Mouse (Mus musculus) C2C12 (cell line): ENCODE measurements at regions not wholly inside any gene's neighbourhood (a gene's known extent, or its start where the extent isn't known, plus 50 kb on each side); places are given as distances from the start of the nearest gene placed in this dataset.
"Not testable (repeated sequence)": the region's sequence is repeated elsewhere in the genome, so short reads cannot be mapped to it uniquely, and the experiment has no call there.

Experiments
- H3K27me3 ChIP-seq: one replicate; pipeline ENCODE4 v1.6.1; 2011; ENCODE audit not compliant: control insufficient read depth, insufficient read depth, insufficient read length
- H3K36me3 ChIP-seq: one replicate; pipeline ENCODE4 v1.6.1; 2011; ENCODE audit not compliant: control insufficient read depth, insufficient read depth
- H3K4me3 ChIP-seq: one replicate; pipeline ENCODE4 v1.5.1; 2011; ENCODE audit warnings: mild to moderate bottlenecking, control low read depth; ENCODE audit not compliant: poor library complexity, insufficient read depth, severe bottlenecking
- H3K79me2 ChIP-seq: one replicate; pipeline ENCODE4 v1.6.1; 2011; ENCODE audit not compliant: control insufficient read depth, insufficient read depth
- H3K79me3 ChIP-seq: one replicate; pipeline ENCODE4 v1.6.1; 2011; ENCODE audit warnings: low read depth, control low read depth
- H3ac ChIP-seq: one replicate; pipeline ENCODE3; 2011; ENCODE audit warnings: low read depth; ENCODE audit not compliant: control insufficient read depth, insufficient read length
- CEBPB ChIP-seq: IDR thresholded peaks from one replicate; pipeline ENCODE4 v1.6.1; 2011; ENCODE audit warnings: low read depth, mild to moderate bottlenecking, control low read depth, moderate library complexity
- CTCF ChIP-seq: IDR thresholded peaks from one replicate; pipeline ENCODE4 v1.5.1; 2011; ENCODE audit not compliant: control insufficient read depth, insufficient read depth, insufficient read length
- FOSL1 ChIP-seq: IDR thresholded peaks from one replicate; pipeline ENCODE4 v1.8.0; 2011; ENCODE audit warnings: mild to moderate bottlenecking, low read length; ENCODE audit not compliant: poor library complexity, insufficient read depth, severe bottlenecking
- MAX ChIP-seq: IDR thresholded peaks from one replicate; pipeline ENCODE4 v1.6.1; 2011; ENCODE audit warnings: mild to moderate bottlenecking, control low read depth
- MYOD1 ChIP-seq: IDR thresholded peaks from one replicate; pipeline ENCODE4 v1.6.1; 2011; ENCODE audit warnings: low read depth; ENCODE audit not compliant: control insufficient read depth, insufficient read length
- MYOG ChIP-seq: IDR thresholded peaks from one replicate; pipeline ENCODE4 v1.6.1; 2011; ENCODE audit not compliant: control insufficient read depth, insufficient read length; ENCODE audit errors: extremely low read depth
- USF1 ChIP-seq: IDR thresholded peaks from one replicate; pipeline ENCODE4 v1.6.1; 2011; ENCODE audit warnings: low read depth, mild to moderate bottlenecking, control low read depth, moderate library complexity

- no peaks in the 10 kb centered on the region for H3K79me3 ChIP-seq
- no peak for TF ChIP-seq MYOD1
- no peak for TF ChIP-seq CEBPB
- TF ChIP-seq USF1: no peak
- no peak for TF ChIP-seq FOSL1
- H3ac ChIP-seq: no peak overlapping the region
- no peaks in the 10 kb centered on the region for H3K79me2 ChIP-seq
- H3K27me3 ChIP-seq: no peaks in the 10 kb centered on the region
- H3K4me3 ChIP-seq: no peak overlapping the region
- no peaks in the 10 kb centered on the region for H3K36me3 ChIP-seq
Observed at GRCm38 (mm10) chr17:83972026-83972425, 124.3 kb upstream of the Haao start.

GRCm38 (mm10) chr17:83969407-83969826, 121.7 kb upstream of the Haao start:
- no peaks in the 10 kb centered on the region for H3K36me3 ChIP-seq
- H3K79me3 ChIP-seq: no peaks in the 10 kb centered on the region
- no peak overlapping the region for H3ac ChIP-seq
- no peaks in the 10 kb centered on the region for H3K27me3 ChIP-seq
- TF ChIP-seq MYOG: no peak
- TF ChIP-seq MAX: no peak
- TF ChIP-seq CEBPB: no peak
- TF ChIP-seq FOSL1: no peak
- TF ChIP-seq MYOD1: no peak
- TF ChIP-seq CTCF: no peak
- no peak for TF ChIP-seq USF1
- H3K4me3 ChIP-seq: no peak overlapping the region
- no peaks in the 10 kb centered on the region for H3K79me2 ChIP-seq

GRCm38 (mm10) chr17:83968124-83968523, 120.4 kb upstream of the Haao start:
- not testable (repeated sequence) for H3K27me3 ChIP-seq, H3ac ChIP-seq

GRCm38 (mm10) chr17:83967007-83967406, 119.2 kb upstream of the Haao start:
- Histone ChIP-seq H3K79me3 (no peaks in the 10 kb centered on the region), H3K4me3 (no peak overlapping the region), H3K79me2 (no peaks in the 10 kb centered on the region), H3K36me3 (no peaks in the 10 kb centered on the region), H3ac (no peak overlapping the region), H3K27me3 (no peaks in the 10 kb centered on the region)
- TF ChIP-seq CEBPB (no peak), MYOG (no peak), MAX (no peak), FOSL1 (no peak), USF1 (no peak), MYOD1 (no peak), CTCF (no peak)

More at GRCm38 (mm10) chr17:83968124-83968523, 120.4 kb upstream of the Haao start:
- not testable (repeated sequence) for H3K79me3 ChIP-seq, H3K4me3 ChIP-seq, H3K79me2 ChIP-seq, H3K36me3 ChIP-seq

GRCm38 (mm10) chr17:83964454-83965211, 116.9 kb upstream of the Haao start:
- H3K79me2 ChIP-seq: no peaks in the 10 kb centered on the region
- no peaks in the 10 kb centered on the region for H3K79me3 ChIP-seq
- H3K27me3 ChIP-seq: no peaks in the 10 kb centered on the region
- TF ChIP-seq MYOD1 (no peak), FOSL1 (no peak), USF1 (no peak), CEBPB (no peak), MYOG (no peak), CTCF (no peak)
- no peak overlapping the region for H3ac ChIP-seq
- no peak overlapping the region for H3K4me3 ChIP-seq
- H3K36me3 ChIP-seq: no peaks in the 10 kb centered on the region

GRCm38 (mm10) chr17:83963561-83963960, 115.8 kb upstream of the Haao start:
- TF ChIP-seq USF1 (no peak), MYOG (no peak), CEBPB (no peak), MAX (no peak), MYOD1 (no peak), CTCF (no peak), FOSL1 (no peak)
- Histone ChIP-seq H3K27me3 (no peaks in the 10 kb centered on the region), H3ac (no peak overlapping the region), H3K36me3 (no peaks in the 10 kb centered on the region), H3K79me2 (no peaks in the 10 kb centered on the region), H3K79me3 (no peaks in the 10 kb centered on the region), H3K4me3 (no peak overlapping the region)
